Mouse (Mus musculus) cerebellum, adult 9-10 months (tissue): ENCODE data around the gene Tspan10.

Source experiments
- DNase-seq: peaks from one replicate; pipeline ENCODE4 v3.0.0; 2022

Tspan10 gene

GRCm38 (mm10) chr11:120493911-120494310, 51.5 kb downstream of the Tspan10 start:
- no peak for DNase-seq
